Mouse (Mus musculus) midbrain, embryonic 16.5 days (tissue): ENCODE measurements around the gene Gsto2. TPM values are rescaled to one million over a fixed set of nuclear protein-coding genes. Genes with fewer than 3 reads are reported as not detected.

Source experiments
- ATAC-seq: fragments of 200-750 bp; cut with Nextera tagmentation; 2 replicates; pipeline ENCODE4 v1.8.0; 2017; ENCODE audit warnings: moderate TSS enrichment
- H3K27ac ChIP-seq: fragments of 300-500 bp; sonication (generic); 2 replicates; pipeline ENCODE4 v1.5.1; 2014; ENCODE audit warnings: mild to moderate bottlenecking, low read length, mixed read lengths
- H3K27me3 ChIP-seq: fragments of 300-500 bp; sonication (generic); 2 replicates; pipeline ENCODE4 v1.6.1; 2014; ENCODE audit warnings: low read depth, low read length, mixed read lengths; ENCODE audit not compliant: control insufficient read depth, insufficient read depth
- H3K36me3 ChIP-seq: fragments of 300-500 bp; sonication (generic); 2 replicates; pipeline ENCODE4 v1.6.1; 2014; ENCODE audit warnings: mild to moderate bottlenecking, low read length, moderate library complexity, mixed read lengths; ENCODE audit not compliant: control insufficient read depth, insufficient read depth
- H3K4me1 ChIP-seq: fragments of 300-500 bp; sonication (generic); 2 replicates; pipeline ENCODE4 v1.6.1; 2014; ENCODE audit warnings: mild to moderate bottlenecking, low read length, mixed read lengths; ENCODE audit not compliant: control insufficient read depth, insufficient read depth
- H3K4me2 ChIP-seq: fragments of 300-500 bp; sonication (generic); 2 replicates; pipeline ENCODE4 v1.6.1; 2014; ENCODE audit warnings: mild to moderate bottlenecking, low read length, mixed read lengths
- H3K4me3 ChIP-seq: fragments of 300-500 bp; sonication (generic); 2 replicates; pipeline ENCODE4 v1.5.1; 2014; ENCODE audit warnings: low read depth, mild to moderate bottlenecking, low read length, moderate library complexity, mixed read lengths
- H3K9ac ChIP-seq: fragments of 300-500 bp; sonication (generic); 2 replicates; pipeline ENCODE4 v1.6.1; 2014; ENCODE audit warnings: low read depth, low read length, mixed read lengths
- H3K9me3 ChIP-seq: fragments of 300-500 bp; sonication (generic); replicated peaks from 2 replicates; pipeline ENCODE4 v1.6.1; 2014; ENCODE audit warnings: mild to moderate bottlenecking, low read length, mixed read lengths; ENCODE audit not compliant: control insufficient read depth, poor library complexity, severe bottlenecking
- WGBS: fragments of 180-500 bp; shearing (Covaris S2); extraction: QIAGEN DNeasy Blood & Tissue Kit; methylation state at CpG from one replicate; pipeline ENCODE4 v1.1.7; 2014; 5-methylcytosine and 5-hydroxymethylcytosine counted together
- polyA plus RNA-seq: library from polyadenylated mRNA; unstranded; fragments of >200 nt; fragmentation: Nextera tagmentation; extraction: Ambion mirVana; gene quantifications from 2 replicates; pipeline ENCODE4 v1.2.1, GENCODE M21; 2015

Gene Gsto2
- polyA plus RNA-seq, 1 experiment from 2014 or later, result 1.0 TPM

GRCm38 (mm10) chr19:47853951-47854795 lies 11.2 kb upstream of the Gsto2 start:
- Histone ChIP-seq H3K9ac (peak overlapping the region; percentile 87), H3K36me3 (no peaks in the 10 kb centered on the region; the same call in 1 of the 2 replicates), H3K4me3 (peak overlapping the region; percentile 79), H3K27ac (peak overlapping the region; percentile 63), H3K27me3 (no peaks in the 10 kb centered on the region), H3K9me3 (no peaks in the 10 kb centered on the region), H3K4me2 (peak overlapping the region; percentile 95), H3K4me1 (peaks cover 10% of the 10 kb centered on the region)
- peak; percentile 79 for ATAC-seq
- WGBS, result 14% methylated on average over 13 of the region's 13 CpGs

DNA sequence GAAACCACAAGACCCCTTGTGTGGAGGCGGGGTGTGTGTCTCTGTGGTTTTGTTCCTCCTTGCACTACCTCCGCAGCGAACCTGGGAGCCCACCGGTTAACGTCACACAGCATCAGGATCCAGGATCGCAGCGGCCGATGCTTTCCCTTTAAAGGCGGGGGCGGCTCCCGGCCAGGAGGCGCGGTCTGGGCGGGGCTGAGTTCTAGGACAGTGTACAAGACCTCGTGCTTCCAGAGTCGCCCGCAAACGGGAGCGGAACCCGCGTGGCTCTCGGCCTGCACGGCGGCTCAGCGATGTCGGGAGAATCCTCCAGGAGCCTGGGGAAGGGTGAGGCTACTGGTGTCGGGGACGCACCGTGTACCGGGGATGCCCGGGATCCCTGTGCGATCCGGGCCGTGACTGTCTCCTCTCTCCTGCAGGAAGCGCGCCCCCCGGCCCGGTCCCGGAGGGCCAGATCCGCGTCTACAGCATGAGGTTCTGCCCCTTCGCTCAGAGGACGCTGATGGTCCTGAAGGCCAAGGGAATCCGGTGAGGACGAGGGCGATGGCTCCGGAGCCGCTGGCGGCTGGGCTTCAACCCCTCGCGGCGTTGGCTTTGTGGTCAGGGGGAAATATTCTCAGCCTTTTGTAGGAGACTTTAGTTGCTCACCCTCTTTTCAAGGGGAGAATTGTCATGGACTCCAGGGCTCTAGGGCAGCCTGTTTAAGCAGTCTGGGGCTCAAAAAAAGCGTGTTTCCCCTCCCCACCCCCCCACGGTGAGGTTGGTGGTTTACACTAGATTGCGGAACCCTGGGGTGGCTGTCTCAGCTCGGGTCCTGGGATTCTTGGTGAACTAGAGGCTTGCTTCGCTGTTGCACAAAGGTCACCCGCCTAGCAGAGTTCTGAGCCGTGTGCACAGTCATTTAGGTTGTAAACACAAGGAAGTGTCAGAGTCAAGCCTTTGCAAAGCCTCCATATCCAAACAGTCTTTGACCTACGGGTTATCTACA lies 10.2 kb upstream of the Gsto2 start, which contains the start of gene Gsto1:
Gene Gsto1, plus strand, starts transcription at position 175 of the 988 bp plus-strand sequence.
- H3K4me1 ChIP-seq, result peaks cover 10% of the 10 kb centered on the region
- peak within 1 kb of the TSS; percentile 95 for H3K4me2 ChIP-seq
- ATAC-seq, result peak; percentile 97
- H3K9ac ChIP-seq, result peak within 1 kb of the TSS; percentile 87
- peak within 1 kb of the TSS; percentile 63 for H3K27ac ChIP-seq
- H3K27me3 ChIP-seq, result no peaks in the 10 kb centered on the region
- under 1% methylated on average over 59 of the region's 60 CpGs for WGBS
- H3K9me3 ChIP-seq, result no peaks in the 10 kb centered on the region
- H3K4me3 ChIP-seq, result peak within 1 kb of the TSS; percentile 79
- H3K36me3 ChIP-seq, result no peaks in the 10 kb centered on the region; the same call in 1 of the 2 replicates

DNA sequence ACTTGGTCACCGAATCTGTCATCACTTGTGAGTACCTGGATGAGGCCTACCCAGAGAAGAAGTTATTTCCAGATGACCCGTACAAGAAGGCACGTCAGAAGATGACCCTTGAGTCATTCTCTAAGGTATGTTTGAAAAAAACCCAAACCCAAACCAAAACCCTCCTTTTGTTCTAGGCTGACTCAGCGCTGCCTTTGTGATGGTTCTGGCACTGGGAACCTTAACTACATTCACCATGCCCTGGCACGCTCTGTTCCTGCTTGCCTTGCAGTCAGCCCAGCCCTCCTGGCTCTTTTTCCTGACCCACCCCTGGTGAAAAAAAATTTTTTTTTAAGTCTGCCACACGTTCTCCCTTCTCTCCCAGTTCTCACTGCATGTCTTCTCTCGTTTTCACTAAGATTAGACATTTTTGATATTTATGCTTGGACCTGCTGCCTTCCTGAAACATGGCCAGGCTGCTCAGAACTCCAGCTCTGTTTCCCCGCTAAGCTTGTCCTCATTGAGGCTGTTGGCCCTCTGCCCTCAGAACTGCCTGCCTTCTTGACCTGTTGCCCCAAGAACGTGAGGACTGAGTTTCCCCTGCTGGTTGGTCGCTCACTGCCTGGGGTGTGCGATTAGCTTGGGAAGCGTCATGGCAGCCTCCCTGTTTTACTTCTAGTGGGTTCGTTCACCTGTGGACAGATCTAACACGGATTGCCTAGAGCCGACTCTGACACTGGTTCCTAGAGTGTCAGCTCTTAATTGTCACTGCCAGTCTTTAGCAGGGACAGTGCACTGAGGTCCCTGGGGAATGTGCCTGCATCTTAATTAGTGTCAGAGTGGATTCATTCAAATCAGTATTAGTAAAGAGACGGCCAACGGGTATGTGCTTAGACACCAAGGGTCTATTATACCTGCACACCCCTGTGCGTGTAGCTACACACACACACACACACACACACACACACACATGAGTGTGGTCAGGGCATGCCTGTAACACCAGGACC lies 7.1 kb upstream of the Gsto2 start:
- peaks cover 10% of the 10 kb centered on the region for H3K4me1 ChIP-seq
- 72% methylated on average over 18 of the region's 18 CpGs for WGBS

DNA sequence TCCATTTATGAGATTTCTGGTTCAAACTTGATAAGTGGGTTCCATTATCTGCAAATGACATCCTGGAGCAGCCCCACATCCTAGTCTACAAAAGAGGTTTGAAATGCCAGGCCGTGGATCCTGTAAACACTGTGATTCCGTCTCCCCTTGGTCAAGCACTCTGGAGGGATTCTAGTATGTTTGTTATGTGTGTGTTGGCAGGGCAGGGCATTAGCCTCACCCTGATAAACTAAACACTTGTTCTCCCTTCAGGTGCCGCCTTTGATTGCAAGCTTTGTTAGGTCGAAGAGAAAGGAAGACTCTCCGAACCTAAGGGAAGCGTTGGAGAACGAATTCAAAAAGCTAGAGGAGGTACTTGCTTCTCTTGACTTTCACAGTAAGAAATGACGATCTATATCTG lies 6.2 kb upstream of the Gsto2 start:
- H3K36me3 ChIP-seq, result peaks cover 7% of the 10 kb centered on the region; the same call in 1 of the 2 replicates
- no peak overlapping the region for H3K27ac ChIP-seq
- peaks cover 4% of the 10 kb centered on the region; the same call in 1 of the 2 replicates for H3K4me1 ChIP-seq
- ATAC-seq, result no peak
- H3K9me3 ChIP-seq, result no peaks in the 10 kb centered on the region
- no peak overlapping the region for H3K9ac ChIP-seq
- 93% methylated on average over 8 of the region's 8 CpGs for WGBS
- H3K4me2 ChIP-seq, result no peak overlapping the region
- no peak overlapping the region for H3K4me3 ChIP-seq
- H3K27me3 ChIP-seq, result no peaks in the 10 kb centered on the region

More for the DNA sequence above, 7.1 kb upstream of the Gsto2 start:
- Histone ChIP-seq H3K9ac (no peak overlapping the region), H3K4me3 (no peak overlapping the region), H3K27me3 (no peaks in the 10 kb centered on the region), H3K9me3 (no peaks in the 10 kb centered on the region), H3K27ac (no peak overlapping the region), H3K4me2 (no peak overlapping the region), H3K36me3 (peaks cover 7% of the 10 kb centered on the region; the same call in 1 of the 2 replicates)
- no peak for ATAC-seq

DNA sequence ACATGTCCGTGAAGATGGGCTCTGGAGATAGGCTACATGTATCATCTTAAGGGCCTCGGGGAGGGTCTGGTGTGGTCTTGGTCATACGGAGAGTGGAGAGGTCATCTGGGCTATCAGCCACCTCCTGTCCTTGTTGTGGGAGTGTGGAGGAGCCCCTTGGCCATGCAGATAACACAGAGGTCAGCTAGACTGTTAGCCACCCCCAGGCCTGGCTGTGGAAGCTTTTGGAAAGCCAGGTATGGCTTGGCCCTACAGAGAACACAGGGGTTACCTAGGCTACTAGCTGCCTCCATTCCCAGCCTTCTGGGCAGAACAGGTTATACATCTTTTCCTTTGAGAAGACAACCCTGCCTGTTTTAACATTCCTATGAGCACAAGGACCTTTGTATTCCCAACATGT lies 2.8 kb upstream of the Gsto2 start:
- H3K27me3 ChIP-seq, result no peaks in the 10 kb centered on the region
- no peak overlapping the region for H3K4me3 ChIP-seq
- WGBS, result 86% methylated on average over 3 of the region's 3 CpGs
- H3K4me1 ChIP-seq, result peaks cover 9% of the 10 kb centered on the region
- H3K36me3 ChIP-seq, result peaks cover 7% of the 10 kb centered on the region; the same call in 1 of the 2 replicates
- no peaks in the 10 kb centered on the region for H3K9me3 ChIP-seq
- ATAC-seq, result no peak
- H3K27ac ChIP-seq, result no peak overlapping the region
- no peak overlapping the region for H3K4me2 ChIP-seq
- H3K9ac ChIP-seq, result no peak overlapping the region

GRCm38 (mm10) chr19:47864051-47864450 lies 1.3 kb upstream of the Gsto2 start:
- Histone ChIP-seq H3K27me3 (no peaks in the 10 kb centered on the region), H3K27ac (no peak overlapping the region), H3K4me2 (no peak overlapping the region), H3K9ac (no peak overlapping the region), H3K36me3 (peaks cover 7% of the 10 kb centered on the region; the same call in 1 of the 2 replicates), H3K4me1 (peaks cover 9% of the 10 kb centered on the region), H3K4me3 (no peak overlapping the region), H3K9me3 (no peaks in the 10 kb centered on the region)
- no peak for ATAC-seq
- 95% methylated on average over 9 of the region's 9 CpGs for WGBS

DNA sequence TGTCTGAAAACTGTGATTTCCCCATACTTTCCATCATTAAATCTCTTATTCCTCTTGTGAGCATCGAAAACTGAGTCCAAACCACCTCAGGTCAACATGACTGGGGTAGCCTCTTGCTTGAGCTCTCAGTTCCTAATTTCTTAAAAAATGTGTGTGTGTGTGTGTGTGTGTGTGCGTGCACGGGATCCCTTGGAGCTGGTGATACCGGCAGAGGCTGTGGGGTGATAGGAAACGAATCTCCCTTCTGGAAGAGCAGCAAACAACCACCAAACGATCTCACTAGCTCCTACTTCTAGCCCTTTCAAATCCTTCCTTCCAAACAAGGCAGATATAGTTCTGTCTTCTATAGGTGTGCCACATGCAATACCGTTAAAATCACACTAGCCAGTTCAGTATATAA lies 613 bp upstream of the Gsto2 start:
- Histone ChIP-seq H3K27me3 (no peaks in the 10 kb centered on the region), H3K9ac (peak overlapping the region; percentile 94; the same call in 1 of the 2 replicates), H3K4me3 (peak overlapping the region; percentile 77), H3K9me3 (no peaks in the 10 kb centered on the region), H3K4me1 (peaks cover 9% of the 10 kb centered on the region), H3K27ac (peak overlapping the region; percentile 94), H3K4me2 (peak overlapping the region; percentile 80), H3K36me3 (peaks cover 7% of the 10 kb centered on the region; the same call in 1 of the 2 replicates)
- 84% methylated on average over 7 of the region's 7 CpGs for WGBS
- no peak for ATAC-seq
